Mouse (Mus musculus) kidney, embryonic 15.5 days (tissue): ENCODE measurements around the gene Pa2g4. TPM values are rescaled to one million over a fixed set of nuclear protein-coding genes. Genes with fewer than 3 reads are reported as not detected.
"Not testable (repeated sequence)": the region's sequence is repeated elsewhere in the genome, so short reads cannot be mapped to it uniquely, and the experiment has no call there.

Experiments used
- ATAC-seq: fragments of 200-750 bp; cut with Nextera tagmentation; replicated peaks from 2 replicates; pipeline ENCODE4 v1.8.0; 2017; ENCODE audit warnings: moderate TSS enrichment; ENCODE audit not compliant: low FRiP score
- H3K27ac ChIP-seq: fragments of 300-500 bp; sonication (generic); 2 replicates; pipeline ENCODE4 v1.5.1; 2015; ENCODE audit warnings: mild to moderate bottlenecking, inconsistent platforms
- H3K27me3 ChIP-seq: fragments of 300-500 bp; sonication (generic); 2 replicates; pipeline ENCODE4 v1.6.1; 2015; ENCODE audit warnings: inconsistent platforms
- H3K36me3 ChIP-seq: fragments of 300-500 bp; sonication (generic); 2 replicates; pipeline ENCODE4 v1.6.1; 2015; ENCODE audit warnings: inconsistent platforms
- H3K4me1 ChIP-seq: fragments of 300-500 bp; sonication (generic); 2 replicates; pipeline ENCODE4 v1.6.1; 2015; ENCODE audit warnings: inconsistent platforms
- H3K4me2 ChIP-seq: fragments of 300-500 bp; sonication (generic); 2 replicates; pipeline ENCODE4 v1.6.1; 2015; ENCODE audit warnings: moderate library complexity, mild to moderate bottlenecking, inconsistent platforms
- H3K4me3 ChIP-seq: fragments of 300-500 bp; sonication (generic); replicated peaks from 2 replicates; pipeline ENCODE4 v1.5.1; 2015; ENCODE audit warnings: mild to moderate bottlenecking, inconsistent platforms
- H3K9ac ChIP-seq: fragments of 300-500 bp; sonication (generic); 2 replicates; pipeline ENCODE4 v1.6.1; 2015; ENCODE audit warnings: mild to moderate bottlenecking, inconsistent platforms
- H3K9me3 ChIP-seq: fragments of 300-500 bp; sonication (generic); replicated peaks from 2 replicates; pipeline ENCODE4 v1.6.1; 2016; ENCODE audit warnings: inconsistent platforms
- WGBS: fragments of 180-500 bp; shearing (Covaris S2); methylation state at CpG from one replicate; pipeline ENCODE4 v1.1.7; 2015; ENCODE audit warnings: mixed read lengths; 5-methylcytosine and 5-hydroxymethylcytosine counted together
- polyA plus RNA-seq: library from polyadenylated mRNA; unstranded; fragments of >200 nt; fragmentation: Nextera tagmentation; extraction: Ambion mirVana; gene quantifications from 2 replicates; pipeline ENCODE4 v1.2.1, GENCODE M21; 2015

Pa2g4 gene
- polyA plus RNA-seq = 205 and 207 TPM in 2 replicates

DNA sequence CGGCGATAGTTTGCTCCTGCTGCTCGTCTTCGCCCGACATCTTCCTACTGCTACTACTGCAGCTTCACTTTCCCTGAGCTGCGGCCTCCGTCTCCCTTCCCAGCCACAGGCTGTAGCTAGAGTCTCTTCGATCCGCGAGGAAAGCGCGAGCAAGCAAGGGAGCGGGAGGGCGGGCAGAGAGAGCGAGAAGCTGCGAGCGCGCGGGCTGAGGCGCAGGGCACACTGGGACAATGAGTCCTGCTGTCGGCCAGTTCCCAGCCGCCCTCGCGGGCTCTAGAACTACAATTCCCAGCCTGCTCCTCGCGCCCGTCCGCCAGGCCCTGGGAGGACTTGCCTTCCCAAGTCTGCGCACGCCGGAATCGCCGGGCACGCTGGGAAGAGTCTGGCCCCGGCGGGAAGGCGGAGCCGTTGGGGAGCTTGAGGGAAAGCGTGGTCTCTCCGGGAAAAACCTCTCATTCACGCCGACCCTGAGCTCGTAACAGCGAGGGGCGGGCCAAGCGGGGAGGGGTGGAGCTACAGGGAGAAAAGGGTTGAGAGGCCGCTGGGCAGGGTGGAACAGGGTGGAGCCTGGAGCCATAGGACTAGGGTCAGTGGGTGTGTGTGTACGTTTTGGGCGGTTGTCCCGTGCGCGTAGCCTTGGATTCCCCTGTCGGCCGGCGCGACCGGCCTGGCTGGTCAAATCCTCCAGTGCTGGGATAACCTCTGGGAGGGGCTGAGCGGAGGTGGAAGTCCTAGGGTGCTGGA, at the start of gene Pa2g4:
Gene Pa2g4 (minus strand): TSS at position 200 of the 744 bp plus-strand sequence.
- ATAC-seq = peak; percentile 99
- Histone ChIP-seq H3K27me3 (no peaks in the 10 kb centered on the region), H3K27ac (peak within 1 kb of the TSS; percentile 93), H3K4me2 (peak within 1 kb of the TSS; percentile 85), H3K9me3 (no peaks in the 10 kb centered on the region), H3K4me1 (peaks cover 23% of the 10 kb centered on the region), H3K9ac (peak within 1 kb of the TSS; percentile 94), H3K36me3 (peaks cover 30% of the 10 kb centered on the region), H3K4me3 (peak within 1 kb of the TSS; percentile 91)
- WGBS = under 1% methylated on average over 58 of the region's 58 CpGs

DNA sequence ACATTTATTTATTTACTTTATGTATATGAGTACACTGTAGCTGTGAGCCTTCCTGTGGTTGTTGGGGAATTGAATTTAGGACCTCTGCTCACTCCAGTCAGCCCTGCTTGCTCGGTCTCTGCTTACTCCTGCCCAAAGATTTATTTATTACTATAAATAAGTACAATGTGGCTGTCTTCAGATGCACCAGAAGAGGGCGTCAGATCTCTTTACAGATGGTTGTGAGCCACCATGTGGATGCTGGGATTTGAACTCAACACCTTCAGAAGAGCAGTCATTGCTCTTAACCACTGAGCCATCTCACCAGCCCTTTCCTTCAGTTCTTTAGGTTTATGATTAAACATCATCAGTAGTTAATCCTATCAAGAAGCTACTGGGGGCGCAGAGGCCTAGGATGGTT, 49.1 kb upstream of the Pa2g4 start:
- H3K4me1 ChIP-seq = 0 out of 2 replicates have a peak, but pooled peaks cover 3% of the 10 kb centered on the region
- no peak overlapping the region for H3K9ac ChIP-seq
- WGBS = 46% methylated on average over 3 of the region's 3 CpGs
- H3K27ac ChIP-seq = no peak overlapping the region
- no peaks in the 10 kb centered on the region for H3K9me3 ChIP-seq
- no peaks in the 10 kb centered on the region for H3K27me3 ChIP-seq
- no peak for ATAC-seq
- no peaks in the 10 kb centered on the region for H3K36me3 ChIP-seq
- no peak overlapping the region for H3K4me2 ChIP-seq
- no peak overlapping the region for H3K4me3 ChIP-seq

DNA sequence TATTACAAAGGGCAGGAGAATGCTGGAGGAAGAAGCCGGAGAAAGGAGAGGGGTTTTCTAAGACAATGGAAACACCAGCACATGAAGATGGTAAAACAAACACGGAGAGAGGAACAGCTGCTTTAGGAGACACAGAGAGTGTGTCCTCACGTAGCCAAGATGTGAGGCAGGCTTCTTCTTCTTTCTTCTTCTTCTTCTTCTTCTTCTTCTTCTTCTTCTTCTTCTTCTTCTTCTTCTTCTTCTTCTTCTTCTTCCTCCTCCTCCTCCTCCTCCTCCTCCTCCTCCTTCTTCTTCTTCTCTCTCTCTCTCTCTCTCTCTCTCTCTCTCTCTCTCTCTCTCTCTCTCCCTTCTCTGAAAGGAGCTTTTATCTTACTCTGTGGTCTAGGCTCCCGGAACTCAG, 48.0 kb upstream of the Pa2g4 start:
- not testable (repeated sequence) for H3K36me3 ChIP-seq, H3K9me3 ChIP-seq, H3K4me3 ChIP-seq, H3K27ac ChIP-seq, H3K4me2 ChIP-seq, H3K9ac ChIP-seq, H3K4me1 ChIP-seq, ATAC-seq, H3K27me3 ChIP-seq
- 80% methylated on average over 4 of the region's 4 CpGs for WGBS

DNA sequence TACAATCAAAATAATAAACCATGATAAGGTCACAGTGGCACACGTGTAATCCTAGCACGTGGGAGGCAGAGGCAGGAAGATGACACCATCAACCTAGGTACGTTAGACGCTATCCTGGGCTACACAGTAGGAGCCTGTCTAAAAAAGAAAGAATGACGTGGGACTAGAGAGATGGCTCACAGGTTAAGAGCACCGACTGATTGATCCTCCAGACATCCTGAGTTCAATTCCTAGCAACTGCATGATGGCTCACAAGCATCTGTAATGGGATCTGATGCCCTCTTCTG, 47.3 kb upstream of the Pa2g4 start:
- Histone ChIP-seq H3K9me3 (no peaks in the 10 kb centered on the region), H3K27ac (no peak overlapping the region), H3K4me3 (no peak overlapping the region), H3K27me3 (no peaks in the 10 kb centered on the region), H3K4me1 (0 out of 2 replicates have a peak, but pooled peaks cover 3% of the 10 kb centered on the region), H3K36me3 (no peaks in the 10 kb centered on the region), H3K9ac (no peak overlapping the region), H3K4me2 (peak overlapping the region; percentile 46)
- 0 out of 2 replicates have a peak, but pooled peaks have one; percentile 15 for ATAC-seq
- 26% methylated on average over 6 of the region's 6 CpGs for WGBS

DNA sequence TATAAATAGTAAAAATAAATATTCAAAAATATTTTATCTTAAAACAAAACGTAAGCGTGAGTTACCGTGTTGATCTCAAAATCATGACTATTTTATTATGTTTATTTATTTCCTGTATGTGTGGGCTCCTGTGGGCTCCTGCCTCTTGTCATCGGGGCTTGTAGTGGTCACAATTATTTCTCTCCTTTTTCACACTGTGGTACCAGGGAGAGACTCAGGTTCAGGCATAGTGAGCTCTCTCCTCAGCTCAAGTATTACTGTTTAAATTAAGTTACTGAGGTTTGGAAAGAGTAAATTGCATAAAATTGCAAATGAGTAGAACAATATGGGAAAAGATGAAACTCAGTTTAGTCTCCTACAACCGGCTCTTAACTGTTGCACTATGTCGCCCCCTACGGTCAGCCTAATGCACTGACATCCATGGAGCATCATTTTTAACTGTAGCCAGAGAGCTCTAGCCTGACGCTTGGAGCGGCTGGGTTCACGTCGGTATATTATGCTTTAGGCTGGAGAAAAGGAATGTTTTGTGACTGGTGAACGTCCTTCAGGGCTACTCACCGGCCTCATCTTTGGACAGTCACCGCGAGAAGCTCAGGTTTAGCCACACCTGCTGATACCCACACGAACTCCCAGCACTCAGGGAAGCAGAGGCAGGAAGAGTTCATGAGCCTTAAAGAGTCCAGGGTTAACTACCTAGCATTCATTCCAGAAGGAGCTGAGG, 46.8 kb upstream of the Pa2g4 start:
- ATAC-seq = peak; percentile 56; the same call in 1 of the 2 replicates

DNA sequence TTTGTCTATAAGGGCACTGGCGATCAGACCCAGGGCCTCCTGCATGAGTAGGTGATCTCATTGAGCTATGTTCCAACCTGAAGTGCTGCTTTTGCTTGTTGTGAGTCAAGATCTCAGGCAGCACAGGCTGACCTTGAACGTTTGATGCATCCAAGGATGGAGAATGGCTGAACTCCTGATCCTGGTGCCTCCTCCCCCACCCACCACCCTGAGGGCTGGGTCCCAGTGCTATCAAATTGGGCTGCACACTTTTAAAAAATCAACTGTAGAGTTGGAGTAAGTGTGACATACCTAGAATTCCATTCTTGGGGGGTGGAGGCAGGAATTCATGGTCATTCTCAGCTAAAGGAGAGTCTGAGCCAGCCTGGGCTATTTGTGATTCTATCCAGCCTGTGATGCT, 40.7 kb upstream of the Pa2g4 start:
- no peak for ATAC-seq
- Histone ChIP-seq H3K36me3 (no peaks in the 10 kb centered on the region), H3K9me3 (no peaks in the 10 kb centered on the region), H3K4me1 (no peaks in the 10 kb centered on the region), H3K27me3 (no peaks in the 10 kb centered on the region), H3K9ac (no peak overlapping the region), H3K4me2 (no peak overlapping the region), H3K4me3 (no peak overlapping the region), H3K27ac (no peak overlapping the region)
- WGBS = 34% methylated on average over 2 of the region's 2 CpGs

More for the DNA sequence above, 46.8 kb upstream of the Pa2g4 start:
- Histone ChIP-seq H3K4me2 (peak overlapping the region; percentile 46), H3K4me3 (peak overlapping the region; percentile 20), H3K9ac (no peak overlapping the region), H3K36me3 (no peaks in the 10 kb centered on the region), H3K4me1 (0 out of 2 replicates have a peak, but pooled peaks cover 3% of the 10 kb centered on the region), H3K27me3 (no peaks in the 10 kb centered on the region), H3K27ac (no peak overlapping the region), H3K9me3 (no peaks in the 10 kb centered on the region)
- WGBS = 12% methylated on average over 16 of the region's 16 CpGs

DNA sequence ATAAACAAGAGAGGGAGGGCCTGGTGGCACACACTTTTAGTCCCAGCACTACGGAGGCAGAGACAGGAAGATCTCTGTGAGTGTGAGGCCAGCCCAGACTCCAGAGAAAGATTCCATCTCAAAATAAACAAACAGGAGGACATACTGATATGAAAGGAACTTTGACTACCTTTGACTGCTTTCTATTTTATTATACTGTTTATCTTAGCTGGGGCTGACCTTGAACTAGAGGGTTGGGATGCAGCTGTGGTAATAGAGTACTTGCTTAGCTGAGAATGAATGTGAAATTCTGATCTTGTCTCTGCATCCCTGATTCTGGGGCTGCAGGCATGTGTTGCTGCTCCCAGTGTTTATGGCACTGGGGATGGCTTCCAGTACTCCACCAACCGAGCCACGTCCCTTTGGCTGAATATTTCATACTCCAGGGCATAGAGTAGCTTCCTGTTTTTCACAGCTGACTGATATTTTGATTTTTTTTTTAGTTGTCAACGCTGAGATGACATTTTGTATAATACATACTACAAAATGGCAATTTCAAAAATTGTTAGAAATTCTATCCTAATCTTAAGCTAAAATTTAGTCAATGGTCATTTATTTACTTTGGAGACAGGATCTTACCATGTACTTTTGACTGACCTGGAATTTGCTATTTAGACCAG, 36.8 kb upstream of the Pa2g4 start:
- Histone ChIP-seq H3K9ac (no peak overlapping the region), H3K27me3 (no peaks in the 10 kb centered on the region), H3K9me3 (no peaks in the 10 kb centered on the region), H3K36me3 (no peaks in the 10 kb centered on the region), H3K4me3 (no peak overlapping the region), H3K27ac (no peak overlapping the region), H3K4me1 (no peaks in the 10 kb centered on the region), H3K4me2 (no peak overlapping the region)
- 79% methylated on average over 4 of the region's 4 CpGs for WGBS
- no peak for ATAC-seq

DNA sequence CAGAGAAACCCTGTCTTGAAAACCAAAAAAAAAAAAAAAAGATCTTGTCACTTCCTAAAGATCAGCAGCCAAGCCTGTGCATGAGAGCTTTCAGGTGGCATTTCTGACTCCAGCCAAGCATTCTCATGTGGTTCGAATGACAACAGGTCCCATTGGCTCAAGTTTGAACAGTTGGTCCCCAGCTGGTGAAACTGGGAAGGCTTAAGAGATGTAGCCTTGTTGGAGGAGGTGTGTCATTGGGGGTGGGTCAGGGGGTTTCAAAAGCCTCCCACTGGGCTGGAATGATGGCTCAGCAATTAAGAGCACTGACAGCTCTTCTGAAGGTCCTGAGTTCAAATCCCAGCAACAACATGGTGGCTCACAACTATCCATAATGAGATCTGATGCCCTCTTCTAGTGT, 35.7 kb upstream of the Pa2g4 start:
- Histone ChIP-seq H3K4me1 (no peaks in the 10 kb centered on the region), H3K27ac (no peak overlapping the region), H3K36me3 (no peaks in the 10 kb centered on the region), H3K4me3 (no peak overlapping the region), H3K27me3 (no peaks in the 10 kb centered on the region), H3K4me2 (no peak overlapping the region), H3K9me3 (no peaks in the 10 kb centered on the region), H3K9ac (no peak overlapping the region)
- WGBS = 72% methylated on average over 1 of the region's 1 CpGs
- no peak for ATAC-seq

DNA sequence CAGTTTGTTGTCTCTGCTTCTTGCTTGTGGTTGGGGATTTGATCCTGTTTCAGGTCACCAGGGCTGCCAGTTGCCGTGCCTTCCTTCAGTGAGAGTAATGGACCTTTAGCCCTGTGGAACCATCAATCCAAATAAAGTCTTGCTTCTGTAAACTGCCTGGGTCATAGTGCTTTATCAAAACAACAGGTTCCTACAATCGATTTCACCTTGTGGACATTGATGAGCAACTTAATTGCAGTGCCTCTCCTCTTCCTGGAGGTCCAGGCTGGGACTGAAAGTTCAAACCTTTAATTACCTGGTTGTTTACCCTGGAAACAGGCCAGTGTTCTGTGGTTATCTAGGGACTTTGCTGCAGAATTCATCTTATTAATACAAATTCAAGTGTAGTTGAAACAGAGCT, 32.7 kb upstream of the Pa2g4 start:
- ATAC-seq = no peak
- no peak overlapping the region for H3K9ac ChIP-seq
- H3K9me3 ChIP-seq = no peaks in the 10 kb centered on the region
- no peaks in the 10 kb centered on the region for H3K4me1 ChIP-seq
- 20% methylated on average over 2 of the region's 2 CpGs for WGBS
- no peak overlapping the region for H3K27ac ChIP-seq
- H3K4me2 ChIP-seq = no peak overlapping the region
- H3K27me3 ChIP-seq = peaks cover 3% of the 10 kb centered on the region; the same call in 1 of the 2 replicates
- H3K4me3 ChIP-seq = no peak overlapping the region
- H3K36me3 ChIP-seq = no peaks in the 10 kb centered on the region

DNA sequence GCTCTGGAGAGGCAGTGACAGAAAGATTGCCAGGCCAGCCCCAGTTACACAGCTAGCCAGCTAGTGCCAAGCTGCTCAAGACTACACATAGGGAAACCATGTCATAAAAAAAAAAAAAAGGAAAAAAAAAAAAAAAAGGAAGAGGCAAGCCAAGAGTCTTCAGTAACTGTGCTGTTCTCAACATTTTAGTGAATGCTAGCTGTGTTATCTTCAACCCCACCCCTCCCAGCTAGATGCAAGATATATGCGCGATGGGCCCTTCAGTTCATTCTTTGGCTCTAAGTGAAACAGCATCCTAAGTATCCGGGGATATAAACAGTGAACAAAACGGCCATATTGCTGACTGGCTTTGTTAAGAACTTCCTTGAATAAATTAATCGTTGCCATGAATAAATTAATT, 27.0 kb upstream of the Pa2g4 start:
- Histone ChIP-seq H3K9ac (no peak overlapping the region), H3K4me1 (peaks cover 26% of the 10 kb centered on the region), H3K4me3 (no peak overlapping the region), H3K4me2 (no peak overlapping the region), H3K36me3 (no peaks in the 10 kb centered on the region), H3K27me3 (peaks cover 23% of the 10 kb centered on the region), H3K27ac (no peak overlapping the region), H3K9me3 (no peaks in the 10 kb centered on the region)
- no peak for ATAC-seq
- WGBS = 86% methylated on average over 5 of the region's 5 CpGs

DNA sequence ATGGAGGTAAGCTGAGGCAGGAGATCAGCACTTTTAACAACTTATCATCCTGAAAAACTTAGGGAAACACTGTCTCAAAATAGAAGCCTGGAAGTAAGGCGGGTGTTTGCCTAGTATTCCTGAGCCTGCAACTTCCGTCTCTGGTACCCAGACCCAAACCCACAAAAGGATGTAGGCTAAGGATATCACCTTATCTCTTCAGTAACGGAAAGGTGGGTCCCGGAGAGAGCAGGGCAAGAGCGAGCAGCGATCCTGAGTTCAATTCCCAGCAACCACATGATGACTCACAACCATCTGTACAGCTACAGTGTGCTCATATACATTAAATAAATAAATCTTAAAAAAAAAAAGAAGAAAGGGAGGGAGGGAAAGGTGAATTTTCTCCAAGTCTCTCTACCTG, 25.6 kb upstream of the Pa2g4 start:
- Histone ChIP-seq H3K4me3 (no peak overlapping the region), H3K9ac (no peak overlapping the region), H3K4me2 (no peak overlapping the region), H3K4me1 (peaks cover 37% of the 10 kb centered on the region), H3K27ac (no peak overlapping the region), H3K9me3 (no peaks in the 10 kb centered on the region), H3K27me3 (peaks cover 36% of the 10 kb centered on the region), H3K36me3 (no peaks in the 10 kb centered on the region)
- WGBS = 85% methylated on average over 6 of the region's 6 CpGs
- ATAC-seq = no peak

DNA sequence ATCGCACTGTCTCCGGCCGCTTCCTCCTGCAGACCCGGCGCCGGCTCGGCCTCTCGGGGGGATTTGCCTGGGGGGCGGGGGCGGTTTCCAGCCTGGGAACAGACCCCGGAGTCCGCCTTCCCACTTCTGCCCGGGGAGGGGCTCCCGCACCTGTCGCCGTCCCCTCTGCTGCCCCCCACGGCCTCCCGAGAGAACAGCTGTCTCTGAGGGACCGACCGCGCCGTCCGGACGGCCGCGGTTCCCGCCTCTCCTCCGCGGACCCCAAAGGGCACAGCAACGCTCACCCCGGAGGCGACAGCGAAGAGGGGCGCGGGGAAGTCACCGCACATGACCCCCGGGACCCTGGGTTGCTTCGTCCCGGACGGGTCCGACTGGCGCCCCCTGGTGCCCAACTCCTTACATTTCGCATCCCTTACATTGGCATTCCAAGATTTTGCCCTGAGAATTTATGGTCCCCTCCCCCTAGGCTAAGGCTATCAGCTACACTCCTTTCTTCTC, 24.5 kb upstream of the Pa2g4 start:
- peak overlapping the region; percentile 75 for H3K4me3 ChIP-seq
- peak overlapping the region; percentile 94 for H3K27ac ChIP-seq
- H3K4me1 ChIP-seq = peaks cover 42% of the 10 kb centered on the region
- H3K27me3 ChIP-seq = peaks cover 44% of the 10 kb centered on the region
- H3K9ac ChIP-seq = peak overlapping the region; percentile 63
- H3K36me3 ChIP-seq = no peaks in the 10 kb centered on the region
- H3K9me3 ChIP-seq = no peaks in the 10 kb centered on the region
- under 1% methylated on average over 43 of the region's 43 CpGs for WGBS
- ATAC-seq = peak; percentile 50
- H3K4me2 ChIP-seq = peak overlapping the region; percentile 99
